ENCODE assay signal across 8 mouse cellular contexts in genomic region chr5:141691482-141691975, GRCm38 (mm10).
A peak's percentile ranks its signal among the peaks of the same experiment; 100 is the strongest.
DNase-seq lines count a peak whose midpoint lies in the region; TF ChIP-seq lines count a peak whose summit lies in the region.

No protein-coding gene starts in this region.

- H3K4me1 ChIP-seq in thymus, adult 2 months (replicated peaks; ENCODE audit: control insufficient read depth, insufficient read depth, low read length), result no peaks in the 10 kb centered on the region

- no peak overlapping the region for H3K4me3 ChIP-seq in thymus, adult 2 months (ENCODE audit: control insufficient read depth, insufficient read depth, low read length)

- TF ChIP-seq POLR2A in thymus, adult 2 months (IDR thresholded peaks at IDR 0.05; ENCODE audit: control insufficient read depth, extremely low read depth, insufficient read depth, low read length, poor library complexity), result no peak

- H3K36me3 ChIP-seq in thymus, adult 2 months (ENCODE audit: control insufficient read depth, insufficient read depth, low read length), result no peaks in the 10 kb centered on the region

- TF ChIP-seq CTCF in thymus, adult 2 months (IDR thresholded peaks at IDR 0.05; ENCODE audit: borderline replicate concordance, control insufficient read depth, extremely low read depth, insufficient read depth, low read length, poor library complexity), result no peak

- H3K27me3 ChIP-seq in thymus, adult 2 months (ENCODE audit: control insufficient read depth, insufficient read depth, low read length), result no peaks in the 10 kb centered on the region

- DNase-seq in urinary bladder, adult 2 months (ENCODE audit: low spot score), result peak; percentile 22
- DNase-seq in urinary bladder, postnatal 10 days (ENCODE audit: low spot score), result no peak
- peak; percentile 78 to 79 for DNase-seq in gastrocnemius, adult 8-10 months (ENCODE audit: low spot score in 2 of 2)
- DNase-seq in kidney, adult 9 months, result peak; percentile 59
- peak; percentile 86 for DNase-seq in skeletal muscle tissue, adult 2 months (ENCODE audit: low read depth, low spot score)
- no peak for DNase-seq in thymus, postnatal 0 days (ENCODE audit: low spot score)
- no peak for DNase-seq in thymus, adult 2 months
- no peak for DNase-seq in spleen, adult 12 weeks (ENCODE audit: low spot score)

- WGBS in thymus, adult 2 months, result 86% methylated on average over 7 of the region's 7 CpGs

- no peak overlapping the region for H3K27ac ChIP-seq in thymus, adult 2 months (ENCODE audit: control insufficient read depth, insufficient read depth, low read length)

Comparison
In these comparisons a context has a peak if more than half of its experiments do, and no peak if none do; other contexts are left out.
1. DNase-seq: peak in urinary bladder, adult 2 months (single experiment), gastrocnemius, adult 8-10 months (2 of 2), kidney, adult 9 months (single experiment) and skeletal muscle tissue, adult 2 months (single experiment); none in urinary bladder, postnatal 10 days (single experiment), thymus, postnatal 0 days (single experiment), thymus, adult 2 months (single experiment) and spleen, adult 12 weeks (single experiment).